Mouse (Mus musculus): ENCODE measurements around the gene Syngr2.

The Syngr2 gene

DNA sequence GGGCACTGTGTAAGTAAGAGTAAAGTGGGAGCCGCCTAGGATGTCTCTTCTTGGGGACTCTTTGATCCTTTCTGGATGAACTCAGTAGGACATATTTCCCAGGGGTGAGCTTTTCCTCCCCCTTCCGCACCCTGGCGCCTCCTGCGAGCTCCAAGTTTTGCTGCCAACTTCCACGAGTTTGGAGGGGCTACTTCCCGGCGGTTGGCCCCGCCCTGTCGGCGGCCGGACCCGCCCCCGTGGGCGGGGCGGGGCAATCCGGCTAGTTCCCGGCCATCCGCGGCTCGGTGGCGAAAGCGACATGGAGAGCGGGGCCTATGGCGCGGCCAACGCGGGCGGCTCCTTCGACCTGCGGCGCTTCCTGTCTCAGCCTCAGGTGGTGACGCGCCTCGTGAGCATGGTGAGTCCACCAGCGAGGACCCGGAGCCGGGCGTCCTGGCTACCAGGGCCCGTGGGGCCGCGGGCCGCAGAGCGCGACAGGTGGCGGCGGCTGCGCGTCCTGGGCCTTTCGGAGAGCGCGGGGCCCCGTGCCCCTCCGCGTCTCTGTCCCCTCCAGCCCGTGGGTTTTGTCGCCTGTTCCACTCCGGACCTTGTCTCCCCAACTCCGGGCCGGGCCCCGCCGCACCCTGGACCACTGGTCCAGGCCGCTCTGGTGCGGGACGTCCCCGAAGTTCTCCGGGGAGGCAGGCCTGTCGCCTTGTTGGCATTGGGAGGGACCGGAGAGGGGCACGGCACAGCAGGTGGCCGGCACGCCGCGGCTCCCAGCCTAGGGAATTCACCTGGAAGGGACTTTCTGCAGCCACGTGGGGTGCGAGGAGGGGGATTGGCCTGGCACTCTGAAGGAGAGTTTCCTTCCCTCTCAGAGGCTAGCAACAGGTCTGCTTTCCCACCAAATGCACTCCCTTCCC, at the start of gene Syngr2, which contains the start of gene Gm20708:
Gene Syngr2, plus strand, starts transcription at position 262 of the 905 bp plus-strand sequence.
Gene Gm20708, plus strand, starts transcription at position 262 of the 905 bp plus-strand sequence.
- no peak for DNase-seq (ENCODE audit: low spot score in 2 of 2)

DNA sequence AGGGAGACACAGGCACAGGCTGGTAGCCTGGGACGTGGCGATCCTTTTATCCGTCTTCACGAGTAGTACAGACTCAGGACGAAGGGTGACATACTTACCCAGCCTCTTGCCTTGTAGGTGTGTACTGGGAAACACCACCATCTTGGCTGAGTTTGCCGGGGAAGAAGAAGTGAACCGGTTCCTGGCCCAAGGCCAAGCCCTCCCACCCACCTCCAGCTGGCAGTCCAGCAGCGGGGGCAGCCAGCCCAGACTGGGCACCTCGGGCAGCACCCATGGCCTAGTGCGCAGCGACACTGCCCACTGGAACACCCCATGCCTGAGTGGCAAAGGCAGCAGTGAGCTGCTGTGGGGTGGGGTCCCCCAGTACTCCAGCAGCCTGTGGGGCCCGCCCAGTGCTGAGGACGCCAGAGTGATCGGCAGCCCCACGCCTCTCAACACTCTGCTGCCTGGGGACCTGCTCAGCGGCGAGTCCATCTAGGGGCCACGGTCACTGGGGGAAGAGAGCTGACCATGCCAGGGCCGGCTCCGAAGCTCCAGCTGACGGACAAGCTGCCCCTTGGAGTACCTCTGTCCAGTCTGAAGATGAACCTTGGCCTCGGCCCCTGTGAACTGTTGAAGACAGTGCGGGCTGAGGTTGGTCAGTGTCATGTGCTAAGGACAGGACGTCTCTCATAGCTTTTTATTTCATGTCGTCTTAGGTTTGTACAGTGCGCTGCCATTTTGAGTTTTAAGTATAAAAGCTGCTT, 48.9 kb upstream of the Syngr2 start:
- no peak for DNase-seq (ENCODE audit: low spot score in 2 of 2)

DNA sequence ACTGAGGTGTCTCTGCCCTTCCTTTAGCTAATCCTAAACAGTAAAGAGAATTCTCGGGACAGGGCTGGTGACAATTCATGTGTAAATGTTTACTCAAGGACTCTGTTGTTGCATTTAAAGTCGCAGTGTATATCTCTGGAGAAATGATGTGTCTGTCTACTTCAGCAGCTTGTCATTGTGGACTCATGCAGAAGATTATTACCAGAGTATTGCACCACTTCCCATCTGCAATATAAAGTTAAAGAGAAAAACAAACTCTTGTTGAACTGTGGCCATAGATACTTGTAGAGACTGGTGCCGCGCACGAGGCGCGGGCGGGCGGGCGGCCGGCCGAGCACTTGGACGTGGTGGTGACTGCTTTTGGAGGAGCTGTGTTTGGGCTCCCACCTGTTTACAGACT, 47.7 kb upstream of the Syngr2 start:
- no peak for DNase-seq (ENCODE audit: low spot score in 2 of 2)

DNA sequence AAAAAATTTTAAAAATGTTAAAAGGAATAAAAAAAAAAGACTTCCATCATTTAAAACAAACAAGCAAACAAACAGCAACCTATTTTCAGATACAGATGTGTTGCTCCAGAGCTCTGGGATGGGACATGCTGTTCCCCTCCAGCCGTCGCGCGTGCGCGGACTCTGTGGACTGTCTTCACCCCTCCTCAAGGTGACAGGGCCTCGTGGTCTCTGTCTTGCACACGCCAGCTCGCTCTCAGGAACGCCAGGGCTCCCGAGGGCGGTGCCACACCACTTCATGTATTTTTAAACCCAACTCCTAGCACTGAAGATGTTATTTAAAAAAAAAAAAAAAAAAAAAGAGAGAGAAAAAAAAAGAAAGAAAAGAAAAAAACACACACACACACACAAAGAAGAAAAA, 47.2 kb upstream of the Syngr2 start:
- no peak for DNase-seq (ENCODE audit: low spot score in 2 of 2)

DNA sequence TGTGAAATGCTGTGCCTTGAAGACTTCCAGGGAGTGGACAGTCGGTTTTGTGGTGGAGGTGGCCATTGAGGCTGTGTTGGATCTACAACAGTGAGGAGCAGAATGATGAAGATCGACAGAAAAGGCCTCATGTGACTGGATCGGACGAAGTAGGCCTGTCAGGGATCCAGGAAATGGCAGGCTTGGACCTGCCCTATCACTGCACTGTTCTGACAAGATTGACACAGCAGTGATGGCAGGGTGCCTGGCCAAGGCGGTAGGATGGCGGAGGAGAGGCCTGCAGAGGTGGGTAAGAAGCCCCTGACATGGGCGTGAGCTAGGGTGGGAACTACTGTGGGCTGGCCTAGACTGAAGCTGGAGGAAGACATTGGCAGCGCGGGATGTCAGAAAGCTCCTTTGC, 45.1 kb upstream of the Syngr2 start:
- no peak for DNase-seq (ENCODE audit: low spot score in 2 of 2)

DNA sequence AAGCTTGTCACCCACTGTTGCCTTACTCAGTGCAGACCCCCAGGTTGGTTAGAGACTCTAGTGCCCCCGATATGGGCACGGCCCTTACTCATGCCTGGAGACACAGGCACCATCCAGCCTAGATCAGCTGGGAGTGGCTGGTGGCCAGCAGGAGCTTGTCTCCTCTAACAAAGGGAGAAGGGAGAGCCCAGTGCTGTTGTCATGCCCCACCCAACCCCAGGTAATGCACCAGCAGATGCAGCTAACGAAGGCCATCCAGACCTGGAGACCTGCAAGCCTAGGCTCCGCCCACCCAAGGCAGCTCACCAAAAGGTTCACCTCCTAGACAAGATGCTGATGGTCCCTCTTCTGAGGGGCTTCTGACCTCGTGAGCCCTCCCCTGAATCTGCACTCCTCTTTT, 44.1 kb upstream of the Syngr2 start:
- no peak for DNase-seq (ENCODE audit: low spot score in 2 of 2)

DNA sequence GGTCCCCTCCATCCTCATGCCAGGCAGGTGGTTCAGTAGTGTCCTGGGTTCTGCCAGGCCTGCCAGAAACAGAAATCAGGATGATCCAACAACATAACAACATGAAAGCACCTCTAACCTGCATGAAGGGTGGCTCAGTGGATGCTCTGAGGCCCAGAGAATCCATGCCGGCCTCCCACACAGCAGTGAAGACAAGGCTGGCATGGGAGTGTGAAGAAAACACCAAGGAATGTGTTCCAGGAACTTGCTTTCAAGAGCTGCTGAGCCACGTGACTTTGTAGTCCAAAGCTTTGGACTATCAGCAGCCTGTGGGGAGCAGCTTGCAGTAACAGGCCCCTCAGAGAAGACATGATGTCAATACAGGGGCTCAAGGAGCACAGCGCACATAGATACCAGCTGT, 43.2 kb upstream of the Syngr2 start:
- no peak for DNase-seq (ENCODE audit: low spot score in 2 of 2)

DNA sequence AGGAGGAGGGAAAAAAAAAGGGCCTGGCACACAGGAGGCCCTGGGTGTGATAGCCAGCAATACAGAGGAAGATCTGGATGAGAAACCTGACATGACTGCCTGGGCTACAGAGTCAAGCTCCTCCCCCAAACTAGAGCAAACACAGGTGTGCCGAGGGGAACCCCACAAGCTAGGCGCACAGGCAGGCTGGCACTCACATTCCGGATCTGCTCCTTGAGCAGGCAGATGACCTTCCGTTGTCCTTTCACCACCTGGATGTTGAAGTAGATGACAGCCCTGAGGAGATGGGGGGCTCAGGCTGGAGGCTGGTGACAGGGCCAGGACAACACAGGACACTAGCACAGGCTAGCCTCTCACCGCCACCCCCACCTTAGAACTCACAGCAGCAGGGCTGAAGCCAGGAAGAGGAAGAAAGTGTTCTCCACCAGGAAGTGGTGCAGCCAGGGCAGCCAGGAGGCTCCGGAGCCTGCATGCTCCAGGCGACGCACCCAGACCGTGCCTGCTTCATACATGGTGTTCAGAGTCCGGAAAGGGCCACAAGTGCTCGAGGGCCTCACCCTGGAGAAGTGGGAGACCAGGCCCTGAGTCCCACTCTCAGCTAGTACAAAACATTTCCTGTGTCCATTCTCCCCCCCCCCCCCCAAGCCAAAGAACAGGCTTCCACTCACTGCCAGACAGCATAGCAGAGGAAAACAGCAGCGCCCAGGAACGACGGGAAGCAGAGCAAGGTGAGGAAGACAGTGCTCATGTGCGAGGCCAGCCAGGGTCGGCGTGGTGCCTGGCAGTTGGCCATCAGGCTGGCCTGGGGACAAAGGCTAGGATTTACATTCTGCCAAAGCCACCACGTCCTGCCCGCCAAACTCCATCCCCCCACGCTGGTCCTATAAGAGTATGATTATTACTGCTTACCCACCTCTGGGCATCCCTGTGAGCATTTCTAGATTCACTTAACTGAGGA, 40.5 kb upstream of the Syngr2 start:
- no peak for DNase-seq (ENCODE audit: low spot score in 2 of 2)

DNA sequence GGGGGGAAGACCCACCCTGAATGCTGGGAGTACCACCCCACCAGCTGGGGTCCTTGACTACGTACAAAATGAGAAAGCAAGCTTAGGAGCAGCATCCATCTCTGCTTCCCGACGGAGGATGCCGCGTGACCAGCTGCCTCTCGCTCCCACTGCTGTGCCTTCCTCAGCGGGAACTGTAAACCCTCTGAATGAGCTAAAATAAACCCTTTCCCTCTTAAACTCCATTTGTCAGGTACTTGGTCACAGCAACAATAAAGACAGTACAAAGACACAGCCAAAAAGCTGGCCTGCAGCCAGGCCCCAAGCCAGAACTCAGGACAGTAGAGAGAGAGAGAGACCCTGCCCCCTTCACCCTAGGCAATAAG, 39.8 kb upstream of the Syngr2 start:
- DNase-seq (ENCODE audit: low spot score in 2 of 2) = no peak

DNA sequence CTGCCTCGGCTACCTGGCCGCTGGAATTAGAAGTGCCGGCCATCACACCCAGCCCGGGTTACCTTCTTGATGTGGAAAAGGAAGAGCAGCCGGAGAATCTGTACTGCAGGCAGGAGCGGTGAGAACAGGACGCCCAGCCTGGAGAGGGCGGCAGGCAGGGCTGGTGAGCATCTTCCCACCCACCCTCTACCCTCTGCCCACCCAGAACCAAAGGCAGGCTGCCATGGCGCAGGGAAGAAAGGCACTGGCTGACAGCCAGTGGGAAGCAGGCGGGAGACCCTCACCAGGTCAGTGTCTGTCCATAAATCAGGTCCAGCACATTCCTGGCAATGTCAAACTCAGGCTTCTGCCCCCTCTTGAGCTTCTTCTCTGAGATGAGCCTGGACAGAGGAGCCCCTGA, 39.1 kb upstream of the Syngr2 start:
- DNase-seq (ENCODE audit: low spot score in 2 of 2) = no peak

DNA sequence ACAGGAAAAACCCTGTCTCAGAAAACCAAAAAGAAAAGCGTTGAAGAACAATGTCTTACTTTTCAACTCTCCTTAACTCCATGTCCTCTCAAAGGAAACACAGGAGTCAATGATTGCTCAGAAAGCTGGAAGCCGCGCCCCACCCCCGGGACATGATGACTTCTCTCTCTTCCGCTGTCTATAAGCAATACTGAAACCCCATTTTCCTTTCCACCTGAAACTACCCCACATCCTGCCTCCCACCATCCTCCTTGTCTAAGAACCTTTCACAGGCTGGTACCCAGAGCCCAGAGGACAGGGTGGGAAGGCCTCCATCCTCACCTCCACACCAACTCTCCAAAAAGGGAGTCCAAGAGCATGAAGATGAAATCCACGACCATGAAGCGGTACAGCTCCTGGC, 37.1 kb upstream of the Syngr2 start:
- DNase-seq (ENCODE audit: low spot score in 2 of 2) = no peak

DNA sequence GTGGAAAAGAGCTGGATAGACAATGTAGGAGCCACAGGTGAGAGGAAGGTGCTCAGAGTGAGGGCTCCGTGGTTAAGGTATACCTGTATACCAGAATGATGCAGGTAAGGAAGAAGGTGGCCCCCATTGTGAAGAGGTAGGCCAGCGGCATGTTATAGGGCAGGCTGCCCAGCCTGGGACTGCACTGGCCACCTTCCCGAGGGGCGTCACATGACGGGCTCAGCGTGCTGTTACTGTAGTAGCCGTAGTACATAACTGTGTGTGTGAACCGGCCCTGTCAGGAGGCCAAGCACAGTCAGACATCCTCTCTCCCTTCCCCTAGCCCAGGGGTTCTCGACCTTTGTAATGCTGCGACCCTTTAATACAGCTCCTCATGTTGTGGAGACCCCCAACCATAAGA, 34.5 kb upstream of the Syngr2 start:
- no peak for DNase-seq (ENCODE audit: low spot score in 2 of 2)

DNA sequence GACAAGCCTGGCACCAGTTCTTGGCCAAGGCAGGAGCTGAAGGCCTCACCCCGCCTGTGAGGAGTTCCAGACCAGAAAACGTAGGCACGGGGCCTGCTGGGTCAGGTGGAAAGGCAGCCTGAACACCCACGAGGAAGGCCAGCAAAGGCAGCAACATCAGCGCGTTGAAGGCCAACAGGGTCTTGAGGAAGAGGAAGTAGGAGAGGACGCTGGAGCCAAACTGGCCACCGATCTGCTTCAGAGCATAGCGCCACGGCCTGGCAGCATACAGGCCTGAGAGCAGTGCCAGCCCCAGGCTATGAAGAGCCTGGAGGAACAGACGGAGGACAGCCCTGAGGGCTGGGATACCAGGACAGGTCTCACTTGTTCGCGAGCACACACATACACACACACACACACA, 33.9 kb upstream of the Syngr2 start:
- no peak for DNase-seq (ENCODE audit: low spot score in 2 of 2)

DNA sequence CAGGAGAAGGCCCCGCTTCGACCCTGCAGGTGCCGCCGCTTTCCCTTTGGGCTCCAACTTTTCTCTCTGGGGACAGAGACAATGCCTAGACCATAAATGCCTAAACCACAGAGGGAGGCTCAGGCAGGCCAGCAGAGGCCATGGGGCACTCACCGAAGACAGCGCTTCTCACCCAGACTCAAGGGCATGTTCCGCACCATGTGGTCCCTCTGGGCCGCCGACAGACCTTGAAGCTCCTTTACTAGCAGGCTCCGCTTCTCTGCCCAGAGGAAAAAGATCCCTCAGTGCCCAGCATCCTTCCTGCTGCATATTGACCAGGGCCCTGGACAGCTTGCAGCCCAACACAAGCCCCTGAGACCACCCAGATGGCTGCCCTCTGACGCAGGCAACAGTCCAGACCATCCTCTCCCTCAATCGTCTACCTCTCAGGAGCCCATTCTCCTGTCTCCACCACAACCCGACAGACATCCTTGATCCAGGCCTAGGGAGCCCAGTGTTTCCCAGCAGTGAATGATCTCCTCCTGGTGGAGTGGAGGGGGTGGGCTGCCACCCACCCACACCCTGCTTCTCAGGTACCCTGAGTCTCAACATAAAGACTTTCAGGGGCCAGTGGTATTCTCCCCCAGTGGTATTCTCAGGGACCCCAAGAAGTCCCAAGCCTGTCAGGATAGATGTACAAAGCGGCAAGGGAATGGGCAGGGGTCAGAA, 33.2 kb upstream of the Syngr2 start:
- DNase-seq (ENCODE audit: low spot score in 2 of 2) = no peak

DNA sequence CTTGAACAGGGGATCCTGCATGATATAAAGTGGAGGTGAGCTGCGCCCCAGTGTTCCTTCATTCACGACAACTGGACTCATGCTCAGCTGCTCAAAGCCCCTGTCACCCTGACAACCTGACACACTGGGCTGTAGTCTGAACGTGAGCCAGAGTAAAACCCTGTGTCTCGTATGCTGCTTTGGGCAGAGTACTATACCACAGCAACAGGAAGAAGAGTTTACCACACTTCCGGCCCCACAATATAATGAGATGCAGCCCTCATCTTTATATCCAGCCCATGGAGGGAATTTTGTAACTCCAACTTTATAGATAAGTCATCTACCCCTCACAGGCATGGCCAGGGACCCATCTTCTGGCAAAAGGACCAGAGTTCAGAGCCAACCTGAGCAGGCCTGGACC, 32.4 kb upstream of the Syngr2 start:
- no peak for DNase-seq (ENCODE audit: low spot score in 2 of 2)

DNA sequence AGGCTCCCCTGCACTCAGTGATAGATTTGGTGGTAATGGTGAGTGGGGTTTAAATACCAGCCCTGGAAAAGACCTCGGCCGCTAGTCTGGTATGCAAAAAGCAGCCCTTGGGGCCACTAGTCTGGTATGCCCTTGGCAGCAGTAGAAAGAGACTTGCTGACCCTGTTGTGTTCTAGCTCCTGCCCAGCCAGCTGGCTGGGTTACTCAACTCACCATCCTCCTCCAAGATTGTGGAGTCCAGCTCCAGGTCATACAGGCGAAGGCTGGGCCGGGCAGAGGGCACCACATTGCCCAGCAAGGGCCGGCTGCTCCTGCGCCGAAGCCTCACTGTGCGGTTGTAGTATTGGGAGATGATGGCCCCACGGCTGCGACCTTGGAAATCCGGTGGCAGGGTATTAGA, 31.4 kb upstream of the Syngr2 start:
- no peak for DNase-seq (ENCODE audit: low spot score in 2 of 2)

DNA sequence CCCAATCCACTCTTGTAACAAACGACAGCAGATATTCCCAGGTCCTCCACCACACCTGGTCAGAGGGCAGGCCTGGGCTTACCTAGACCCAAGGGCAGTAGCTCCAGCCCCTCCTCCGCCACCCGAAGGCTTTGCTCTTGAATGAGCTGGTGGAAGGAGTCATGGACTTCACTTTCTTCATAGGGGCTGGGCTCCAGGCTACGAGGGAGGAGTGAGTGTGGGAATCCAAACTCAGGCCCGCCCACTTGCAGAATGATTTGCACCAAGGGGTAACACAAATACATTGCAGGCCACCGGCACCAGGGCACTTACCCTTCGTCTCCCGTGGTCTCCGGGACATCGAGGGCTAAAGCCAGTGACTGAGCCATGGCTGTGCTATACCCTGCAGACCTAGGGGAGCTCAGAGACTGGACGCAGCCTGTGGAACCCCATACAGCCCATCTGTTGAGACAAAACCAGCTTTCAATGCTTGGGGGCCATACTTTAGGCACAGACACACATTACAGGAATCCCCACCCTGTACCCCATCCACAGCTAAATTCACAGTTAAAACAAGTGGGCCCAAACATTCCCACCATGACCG, 30.5 kb upstream of the Syngr2 start:
- DNase-seq (ENCODE audit: low spot score in 2 of 2) = no peak

DNA sequence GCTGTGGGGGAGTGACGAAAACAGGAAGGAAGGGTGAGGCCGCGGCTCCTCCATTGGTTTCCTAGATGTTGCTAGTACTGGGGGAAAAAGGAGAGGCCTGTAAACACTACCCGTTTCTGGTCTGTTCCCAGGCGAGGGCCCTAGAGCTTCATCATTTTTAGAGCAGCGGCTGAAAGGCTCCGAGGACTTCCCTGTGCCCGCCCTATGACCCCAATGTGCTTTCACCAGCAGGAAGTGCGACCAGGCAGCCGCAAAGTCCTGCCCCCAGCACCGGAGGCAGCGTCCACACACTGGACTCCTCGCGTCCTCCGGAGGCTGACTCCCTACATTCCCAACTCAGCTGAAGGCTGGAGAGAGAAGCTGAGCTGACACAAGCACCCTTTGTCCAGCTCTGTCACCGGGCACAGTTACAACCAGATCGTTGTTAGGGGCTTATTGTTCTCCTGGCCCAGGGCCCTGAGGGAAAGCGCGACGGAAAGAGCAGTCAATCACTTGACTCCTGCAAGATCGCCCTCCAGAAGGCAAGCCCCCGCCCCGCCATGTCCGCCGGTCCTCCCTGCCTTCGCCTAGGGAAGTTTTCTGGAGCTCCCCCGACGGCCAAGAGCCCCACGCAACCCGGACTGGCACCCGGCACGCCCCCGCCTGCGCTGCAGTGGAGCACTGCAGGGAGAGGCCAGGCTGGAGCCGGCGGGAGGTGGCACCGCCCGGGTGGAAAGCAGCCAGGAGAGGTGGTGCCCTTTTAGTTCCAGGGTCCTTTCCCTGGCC, 29.9 kb upstream of the Syngr2 start:
- no peak for DNase-seq (ENCODE audit: low spot score in 2 of 2)

DNA sequence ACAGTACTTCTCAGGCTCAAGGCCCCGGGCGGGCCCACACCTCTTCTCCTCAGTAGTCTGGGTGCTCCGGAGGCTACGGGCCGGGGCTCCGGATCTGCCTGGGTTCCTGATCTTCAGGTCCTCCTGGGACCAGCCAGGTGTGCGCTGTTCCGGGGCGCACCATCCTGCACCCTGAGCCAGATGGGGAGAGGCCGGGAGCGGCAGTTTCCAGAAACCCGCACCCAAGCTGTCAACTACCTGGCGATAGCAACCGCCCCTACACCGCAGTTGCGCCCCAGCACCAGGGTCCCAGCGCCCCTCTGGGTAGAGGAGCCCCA, 29.3 kb upstream of the Syngr2 start:
- DNase-seq (ENCODE audit: low spot score in 2 of 2) = no peak

DNA sequence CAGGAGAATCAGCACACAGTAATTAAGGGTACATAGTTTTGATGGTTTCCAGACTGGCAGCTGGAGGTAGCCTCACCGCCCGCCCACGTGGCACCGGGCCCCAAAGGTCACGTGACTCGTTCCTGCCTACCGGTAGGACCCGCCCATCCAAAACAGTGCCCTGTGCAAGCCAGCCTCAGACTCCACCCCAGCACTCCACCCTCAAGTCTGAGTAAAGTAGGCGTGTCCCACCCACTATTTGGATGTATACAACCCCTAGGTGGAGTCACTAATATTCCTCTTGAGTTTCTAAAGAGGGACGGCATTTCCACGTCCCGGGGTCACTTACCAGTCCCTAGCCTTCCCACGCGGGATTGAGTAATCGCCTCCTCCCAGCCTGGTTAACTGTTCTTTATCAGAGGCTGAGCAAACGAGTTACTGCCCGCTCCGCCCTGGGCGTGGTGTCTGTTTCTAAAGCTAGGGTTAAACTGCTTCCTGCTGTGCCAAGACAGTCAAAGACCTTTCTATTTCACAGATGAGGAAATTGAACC, 28.8 kb upstream of the Syngr2 start:
- DNase-seq (ENCODE audit: low spot score in 2 of 2) = no peak

Data from frontal cortex, postnatal 25 days (tissue).